Comparison of ENCODE assay signal across 21 mouse cellular contexts in genomic region chr16:44017707-44018106, GRCm38 (mm10). TPM values are rescaled to one million over a fixed set of nuclear protein-coding genes. Genes with fewer than 3 reads are reported as not detected.
A peak's percentile ranks its signal among the peaks of the same experiment; 100 is the strongest.
DNase-seq lines count a peak whose midpoint lies in the region; ATAC-seq lines count a peak whose summit lies in the region.
"Had no signal": no experiment of that assay in that cellular context is flagged by ENCODE, and none has a peak within 500 bp of the region (broad histone marks: within the 10 kb centered on the region; RNA-seq: fewer than 3 reads in every experiment).

No protein-coding gene starts in this region.

- H3K27ac ChIP-seq in intestine, embryonic 14.5 days (ENCODE audit: low read depth): no peak overlapping the region
- H3K27ac ChIP-seq in intestine, embryonic 16.5 days (ENCODE audit: low read length): no peak overlapping the region
- 0 out of 2 replicates have a peak overlapping the region, but pooled peaks have one; percentile 28 for H3K27ac ChIP-seq in liver, embryonic 16.5 days (ENCODE audit: low read length)
- H3K27ac ChIP-seq: embryonic facial prominence, embryonic 15.5 days; forebrain, embryonic 10.5 days; gastrocnemius, adult 2 months; hindbrain, embryonic 12.5 days had no signal

- DNase-seq in intestine, embryonic 14.5 days (ENCODE audit: low spot score): peak; percentile 13
- no peak for DNase-seq in thymus, postnatal 4 days
- DNase-seq in layer of hippocampus, adult 11-12 months (ENCODE audit: low spot score): no peak
- DNase-seq: adrenal gland, adult 8-10 months; adrenal gland, postnatal 36 days; cerebellum, adult 8-10 months; cerebellum, postnatal 14 days; embryo, embryonic 11 days; gastrocnemius, adult 2 months; gastrocnemius, postnatal 25 days; heart, postnatal 4 days had no signal

- H3K9ac ChIP-seq in intestine, embryonic 14.5 days (ENCODE audit: low read length): no peak overlapping the region
- H3K9ac ChIP-seq in intestine, embryonic 16.5 days (ENCODE audit: low read depth, low read length): no peak overlapping the region
- no peak overlapping the region for H3K9ac ChIP-seq in liver, embryonic 16.5 days (ENCODE audit: low read depth, low read length)
- H3K9ac ChIP-seq: embryonic facial prominence, embryonic 15.5 days; hindbrain, embryonic 12.5 days had no signal

- H3K27me3 ChIP-seq in intestine, embryonic 14.5 days (replicated peaks; ENCODE audit: control insufficient read depth, insufficient read depth, low read length): no peaks in the 10 kb centered on the region
- H3K27me3 ChIP-seq in intestine, embryonic 16.5 days (replicated peaks; ENCODE audit: control insufficient read depth, insufficient read depth, low read length): no peaks in the 10 kb centered on the region
- H3K27me3 ChIP-seq in megakaryocyte, embryonic 14.5 days (replicated peaks): no peaks in the 10 kb centered on the region
- no peaks in the 10 kb centered on the region for H3K27me3 ChIP-seq in liver, embryonic 16.5 days (ENCODE audit: control insufficient read depth, insufficient read depth, low read depth, low read length)
- H3K27me3 ChIP-seq: embryonic facial prominence, embryonic 15.5 days; heart, embryonic 13.5 days; hindbrain, embryonic 12.5 days had no signal

- WGBS in intestine, embryonic 14.5 days: 82% methylated on average over 4 of the region's 4 CpGs
- 87% methylated on average over 4 of the region's 4 CpGs for WGBS in intestine, embryonic 16.5 days
- 57% methylated on average over 4 of the region's 4 CpGs for WGBS in liver, embryonic 16.5 days (ENCODE audit: insufficient replicate concordance)

- no peak overlapping the region for H3K4me3 ChIP-seq in intestine, embryonic 14.5 days (ENCODE audit: low read depth, low read length)
- no peak overlapping the region for H3K4me3 ChIP-seq in intestine, embryonic 16.5 days (ENCODE audit: low read length)
- peak overlapping the region; percentile 87 for H3K4me3 ChIP-seq in megakaryocyte, embryonic 14.5 days (replicated peaks)
- H3K4me3 ChIP-seq in liver, embryonic 16.5 days (ENCODE audit: low read depth, low read length): no peak overlapping the region
- H3K4me3 ChIP-seq: embryonic facial prominence, embryonic 15.5 days; forebrain, embryonic 10.5 days; gastrocnemius, adult 2 months; hindbrain, embryonic 12.5 days had no signal

- H3K4me1 ChIP-seq in intestine, embryonic 14.5 days (replicated peaks; ENCODE audit: control insufficient read depth, insufficient read depth, low read length): no peaks in the 10 kb centered on the region
- H3K4me1 ChIP-seq in intestine, embryonic 16.5 days (ENCODE audit: control insufficient read depth, insufficient read depth, low read length): peaks cover 8% of the 10 kb centered on the region
- H3K4me1 ChIP-seq in megakaryocyte, embryonic 14.5 days: peaks cover 69% of the 10 kb centered on the region
- H3K4me1 ChIP-seq in liver, embryonic 16.5 days (ENCODE audit: control insufficient read depth, low read depth, low read length): peaks cover 30% of the 10 kb centered on the region
- H3K4me1 ChIP-seq: embryonic facial prominence, embryonic 15.5 days; forebrain, embryonic 10.5 days; hindbrain, embryonic 12.5 days had no signal

- H3K9me3 ChIP-seq in intestine, embryonic 14.5 days (ENCODE audit: control insufficient read depth, low read length): no peaks in the 10 kb centered on the region
- no peaks in the 10 kb centered on the region for H3K9me3 ChIP-seq in intestine, embryonic 16.5 days (ENCODE audit: control insufficient read depth, low read length)
- H3K9me3 ChIP-seq in megakaryocyte, embryonic 14.5 days: no peaks in the 10 kb centered on the region
- H3K9me3 ChIP-seq in liver, embryonic 16.5 days (replicated peaks; ENCODE audit: control insufficient read depth, low read length): no peaks in the 10 kb centered on the region
- H3K9me3 ChIP-seq: embryonic facial prominence, embryonic 15.5 days; forebrain, embryonic 10.5 days; heart, embryonic 13.5 days; hindbrain, embryonic 12.5 days had no signal

- H3K36me3 ChIP-seq in intestine, embryonic 14.5 days (ENCODE audit: control insufficient read depth, insufficient read depth, low read length): no peaks in the 10 kb centered on the region
- H3K36me3 ChIP-seq in intestine, embryonic 16.5 days (ENCODE audit: control insufficient read depth, insufficient read depth, low read length): no peaks in the 10 kb centered on the region
- peaks cover 8% of the 10 kb centered on the region for H3K36me3 ChIP-seq in megakaryocyte, embryonic 14.5 days (replicated peaks; ENCODE audit: low read length)
- no peaks in the 10 kb centered on the region for H3K36me3 ChIP-seq in liver, embryonic 16.5 days (ENCODE audit: control insufficient read depth, insufficient read depth)
- H3K36me3 ChIP-seq: forebrain, embryonic 10.5 days; heart, embryonic 13.5 days; hindbrain, embryonic 12.5 days had no signal

- ATAC-seq in intestine, embryonic 14.5 days (replicated peaks; ENCODE audit: low FRiP score, low TSS enrichment, low read depth): no peak
- ATAC-seq in intestine, embryonic 16.5 days: no peak
- no peak for ATAC-seq in megakaryocyte, adult 5-6 weeks (ENCODE audit: poor library complexity, severe bottlenecking)
- ATAC-seq in liver, embryonic 16.5 days (ENCODE audit: low read depth): no peak
- ATAC-seq: forebrain, embryonic 14.5 days had no signal

- H3K4me2 ChIP-seq in intestine, embryonic 14.5 days (ENCODE audit: low read length): no peak overlapping the region
- no peak overlapping the region for H3K4me2 ChIP-seq in intestine, embryonic 16.5 days (ENCODE audit: low read depth, low read length)
- H3K4me2 ChIP-seq in liver, embryonic 16.5 days (ENCODE audit: low read depth, low read length): no peak overlapping the region
- H3K4me2 ChIP-seq: embryonic facial prominence, embryonic 15.5 days; hindbrain, embryonic 12.5 days had no signal

RNA-seq across cellular contexts. Expression of gene Zdhhc23, which starts 38.1 kb away (rescaled TPM):
- polyA plus RNA-seq in intestine, embryonic 14.5 days (2014; fragmentation: Nextera tagmentation; extraction: Ambion mirVana): 2.4 and 2.7 TPM in 2 replicates
- 1.9 and 2.1 TPM in 2 replicates for polyA plus RNA-seq in intestine, embryonic 16.5 days (2015; fragmentation: Nextera tagmentation; extraction: Ambion mirVana)
- polyA plus RNA-seq in megakaryocyte, embryonic 14.5 days (2012; ENCODE audit: insufficient read depth, low replicate concordance): 0.12 TPM in 1 of 2 replicates, not detected in the other
- 0.91 and 0.98 TPM in 2 replicates for total RNA-seq in megakaryocyte, adult 5-6 weeks (2015)
- 0.41 and 1.5 TPM in 2 replicates for total RNA-seq in megakaryocyte, adult 5-6 weeks (2017)
- polyA plus RNA-seq in liver, embryonic 16.5 days (2015; fragmentation: Nextera tagmentation; extraction: Ambion mirVana): 0.31 and 0.34 TPM in 2 replicates

RNA-seq across cellular contexts. Expression of gene Gramd1c, which starts 45.4 kb away (rescaled TPM):
- 7.0 and 7.2 TPM in 2 replicates for polyA plus RNA-seq in intestine, embryonic 14.5 days (2014; fragmentation: Nextera tagmentation; extraction: Ambion mirVana)
- 7.8 and 8.8 TPM in 2 replicates for polyA plus RNA-seq in intestine, embryonic 16.5 days (2015; fragmentation: Nextera tagmentation; extraction: Ambion mirVana)
- 1.5 TPM in 1 of 2 replicates, not detected in the other for polyA plus RNA-seq in megakaryocyte, embryonic 14.5 days (2012; ENCODE audit: insufficient read depth, low replicate concordance)
- total RNA-seq in megakaryocyte, adult 5-6 weeks (2015): 0.21 and 0.74 TPM in 2 replicates
- 0.40 and 0.89 TPM in 2 replicates for total RNA-seq in megakaryocyte, adult 5-6 weeks (2017)
- 4.1 and 4.3 TPM in 2 replicates for polyA plus RNA-seq in liver, embryonic 16.5 days (2015; fragmentation: Nextera tagmentation; extraction: Ambion mirVana)
- polyA plus RNA-seq: erythroblast, embryonic 14.5 days had no signal
